Mouse (Mus musculus) megakaryocyte, adult 5-6 weeks (primary cell): Measurements from ENCODE around the gene E130308A19Rik. TPM values are rescaled to one million over a fixed set of nuclear protein-coding genes. Genes with fewer than 3 reads are reported as not detected.

Experiments
- ATAC-seq: 2 replicates; pipeline ENCODE4 v1.8.0; 2016; ENCODE audit warnings: mild to moderate bottlenecking, inconsistent platforms; ENCODE audit not compliant: poor library complexity, severe bottlenecking
- total RNA-seq, 2 experiments: library from RNA; stranded (forward) in 1 of 2; stranded (reverse) in 1 of 2; fragments of 153-499, 151-499 nt in 1 of 2; fragments of 221-1000, 200-1000 nt in 1 of 2; gene quantifications; 2 replicates each; pipeline versions ENCODE4 v1.2.3 to v1.2.4; 2015 to 2017

The E130308A19Rik gene
- total RNA-seq (2015) (3.6 and 4.6 TPM in 2 replicates), total RNA-seq (2017) (1.9 and 2.0 TPM in 2 replicates)

DNA sequence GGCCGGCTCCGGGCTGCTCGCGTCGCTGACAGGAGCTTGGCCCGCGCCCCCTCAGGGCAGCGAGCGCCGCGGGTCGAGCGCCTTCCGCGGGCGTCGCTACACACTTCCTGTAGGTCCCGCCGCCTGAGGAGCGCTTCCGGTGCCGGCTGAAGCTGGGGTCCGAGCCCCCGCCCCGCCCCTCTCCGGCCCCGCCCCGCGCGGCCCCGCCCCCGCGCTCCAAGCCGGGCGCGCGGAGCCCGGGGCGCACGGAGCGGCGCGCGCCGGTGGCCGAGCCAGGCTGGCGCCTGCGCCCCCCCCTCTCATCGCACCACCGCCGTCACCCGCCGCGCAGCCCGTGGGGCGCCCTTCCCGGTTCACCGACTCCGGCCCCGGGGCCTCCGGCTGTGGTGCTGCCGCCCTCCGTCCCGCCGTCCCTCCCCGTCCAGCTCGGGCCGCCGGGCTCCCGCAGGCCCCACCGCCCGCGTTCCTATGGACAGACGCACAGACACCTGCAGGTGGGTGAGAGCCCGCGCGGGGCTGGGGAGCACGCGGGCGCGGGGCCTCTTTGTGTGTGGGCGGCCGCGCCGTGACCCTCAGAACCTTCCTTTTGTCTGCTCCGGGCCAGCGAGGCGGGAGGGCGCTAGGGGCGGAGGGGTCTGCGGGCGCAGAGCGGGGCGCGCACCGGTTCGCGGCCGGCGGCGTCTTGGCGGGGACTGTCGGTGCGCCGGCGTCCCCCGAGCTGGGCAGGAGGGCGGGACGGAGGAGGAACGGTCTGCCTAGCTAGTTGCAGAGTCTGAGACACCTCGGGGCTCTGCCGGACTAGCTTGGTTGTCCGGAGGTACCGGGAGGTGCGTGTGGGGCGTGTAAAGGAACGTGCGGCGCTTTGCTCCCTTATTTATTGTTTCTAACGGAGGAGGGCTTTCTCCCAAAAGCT is at the start of gene E130308A19Rik:
TSS of gene E130308A19Rik (plus strand) at position 214 of the 913 bp plus-strand sequence.
- ATAC-seq = peak; percentile 96

DNA sequence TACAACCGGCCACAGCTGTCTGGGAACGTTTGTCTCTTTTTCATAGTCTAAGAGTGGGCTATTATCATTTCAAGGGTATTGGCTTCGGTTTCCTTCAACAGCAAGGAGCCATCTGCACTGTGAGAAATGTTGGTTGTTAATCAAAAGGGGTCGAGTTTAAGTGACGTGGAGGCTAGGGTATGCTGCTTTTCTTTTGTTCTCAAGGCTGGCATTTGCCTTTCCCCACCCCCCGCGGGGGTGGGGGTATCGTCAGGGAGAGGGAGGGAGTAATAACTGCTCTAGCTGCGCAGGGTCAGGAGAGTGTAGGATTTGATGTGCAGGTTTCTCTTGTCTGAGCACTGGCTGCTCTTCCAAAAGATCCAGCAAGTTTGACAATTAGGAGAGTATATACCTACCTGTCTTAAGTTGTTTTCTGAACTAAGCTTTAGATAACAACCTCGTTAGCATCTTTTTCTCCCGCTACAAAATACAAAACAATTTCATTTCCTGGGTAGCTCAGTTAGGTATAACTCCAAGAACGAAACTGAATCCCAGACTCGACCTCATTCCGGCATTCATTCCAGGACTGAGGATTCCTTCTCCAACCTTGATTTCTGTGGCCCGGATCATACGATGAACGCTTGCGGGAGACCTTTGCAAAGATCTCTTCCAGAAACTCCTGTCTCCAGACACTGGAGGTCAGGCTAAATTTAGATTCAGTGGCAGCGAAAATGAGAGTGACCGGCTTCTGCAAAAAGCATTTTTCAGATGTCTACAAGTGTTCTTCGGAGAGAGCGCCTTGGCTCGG is 45.3 kb upstream of the E130308A19Rik start:
- no peak; the same call in 1 of the 2 replicates for ATAC-seq

DNA sequence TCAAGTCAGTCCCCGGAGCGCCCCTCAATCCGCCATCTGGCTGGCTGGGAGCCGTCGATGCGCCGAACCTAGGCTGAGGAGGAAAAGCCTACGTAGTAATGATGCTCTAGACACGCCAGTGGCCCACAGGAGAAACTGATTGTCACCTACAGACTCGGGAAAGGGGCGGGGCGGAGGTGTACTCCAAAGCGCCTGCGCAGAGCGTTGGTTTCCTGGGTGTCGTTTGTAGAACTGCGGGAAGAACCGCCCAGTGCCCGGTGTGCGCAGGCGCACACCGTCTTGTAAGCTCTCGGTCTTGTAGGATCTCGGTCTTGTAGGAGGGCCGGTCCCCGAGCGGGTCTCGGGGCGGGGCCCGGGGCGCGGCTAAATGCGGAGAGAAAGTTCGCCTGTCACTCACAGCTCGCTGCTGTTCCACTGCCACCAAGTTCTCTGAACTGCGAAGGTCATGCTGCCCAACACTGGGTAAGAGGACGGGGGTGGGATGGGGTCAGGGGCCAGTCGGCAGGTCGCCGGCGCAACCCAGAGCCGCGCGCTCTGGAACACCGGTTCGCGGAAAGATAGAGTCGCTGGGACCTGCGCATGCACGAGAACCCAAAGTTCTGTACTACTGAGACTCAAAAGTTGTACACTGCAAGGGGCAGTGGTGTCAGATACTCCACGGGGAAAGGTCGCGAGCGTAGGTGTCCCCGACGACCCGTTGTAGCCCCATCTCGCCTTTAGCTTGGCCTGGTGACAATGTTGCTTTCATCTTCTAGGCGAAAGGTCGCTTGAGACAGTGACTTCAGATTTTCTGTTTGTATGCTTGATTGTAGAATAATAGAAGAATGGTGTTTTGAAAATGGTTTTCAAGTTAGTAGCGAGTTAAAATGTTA is 44.5 kb upstream of the E130308A19Rik start, which contains the start of gene Hsdl2:
TSS of gene Hsdl2 (plus strand) at position 250 of the 872 bp plus-strand sequence.
- peak; percentile 93 for ATAC-seq

DNA sequence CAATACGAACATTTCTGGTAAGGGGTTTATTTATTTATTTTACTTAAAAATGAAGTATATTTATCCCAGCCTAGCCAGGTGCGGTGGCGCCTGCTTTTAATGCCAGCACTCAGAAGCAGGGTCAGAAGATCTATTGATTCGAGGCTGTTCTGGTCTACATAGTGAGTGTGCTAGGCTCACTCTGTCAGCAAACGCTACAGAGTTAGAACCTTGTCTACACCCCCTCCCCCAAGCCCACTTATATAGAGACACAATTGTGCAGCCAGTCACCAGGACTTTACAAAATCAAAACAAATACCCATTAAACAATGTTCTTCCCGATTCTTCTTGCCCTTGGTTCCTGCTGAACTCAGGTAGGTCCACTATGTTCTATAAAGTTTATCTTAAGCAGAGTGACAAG is 43.8 kb upstream of the E130308A19Rik start:
- ATAC-seq = no peak

DNA sequence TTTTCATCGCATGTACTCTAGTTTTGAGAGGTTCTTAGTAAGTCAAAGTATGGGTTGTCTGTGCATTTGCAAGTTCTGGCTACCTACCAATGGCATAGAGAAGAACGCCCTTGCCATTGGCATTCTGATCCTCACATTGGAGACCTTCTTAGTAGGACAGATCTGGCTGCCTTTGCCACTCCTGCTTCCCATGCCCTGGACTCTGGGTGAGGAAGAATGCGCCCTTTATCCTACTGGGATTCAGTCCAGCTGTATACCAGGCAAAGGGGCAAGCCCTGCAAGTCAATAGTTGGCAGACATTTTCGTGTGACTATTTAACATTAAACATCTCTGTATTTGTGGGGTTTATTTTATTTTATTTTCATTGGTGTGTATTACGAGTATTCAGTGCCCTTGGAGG is 40.9 kb upstream of the E130308A19Rik start:
- no peak for ATAC-seq

DNA sequence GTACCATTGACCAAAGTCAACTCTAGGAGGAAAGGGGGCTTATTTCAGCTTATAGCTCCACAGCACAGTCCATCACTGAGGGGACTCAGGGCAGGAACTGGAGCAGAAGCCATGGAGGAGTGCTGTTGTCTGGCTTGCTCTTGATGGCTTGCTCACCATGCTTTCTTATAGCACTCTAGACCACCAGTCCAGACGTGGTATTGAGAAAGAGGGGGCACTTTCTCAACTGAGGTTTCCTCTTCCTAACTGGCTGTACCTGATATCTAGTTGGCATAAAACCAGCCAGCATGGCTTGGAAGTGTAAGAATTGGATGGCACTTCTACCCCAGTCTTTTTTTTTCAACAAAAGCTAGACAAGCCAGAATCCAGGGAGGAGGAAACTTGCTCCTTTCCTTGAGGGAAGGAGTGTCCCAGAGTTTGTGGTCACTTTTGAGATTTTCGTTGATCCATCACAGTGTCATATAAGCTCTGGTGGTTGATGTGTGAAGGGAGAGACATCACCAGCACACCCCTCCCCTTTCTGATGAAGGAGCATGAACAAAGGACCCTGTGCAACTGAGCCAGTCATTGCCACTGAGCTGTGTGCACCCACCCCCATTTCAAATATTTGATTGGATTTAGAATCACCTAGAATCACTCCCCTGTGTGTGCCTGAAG is 38.7 kb upstream of the E130308A19Rik start:
- ATAC-seq = 0 out of 2 replicates have a peak, but pooled peaks have one; percentile 24

DNA sequence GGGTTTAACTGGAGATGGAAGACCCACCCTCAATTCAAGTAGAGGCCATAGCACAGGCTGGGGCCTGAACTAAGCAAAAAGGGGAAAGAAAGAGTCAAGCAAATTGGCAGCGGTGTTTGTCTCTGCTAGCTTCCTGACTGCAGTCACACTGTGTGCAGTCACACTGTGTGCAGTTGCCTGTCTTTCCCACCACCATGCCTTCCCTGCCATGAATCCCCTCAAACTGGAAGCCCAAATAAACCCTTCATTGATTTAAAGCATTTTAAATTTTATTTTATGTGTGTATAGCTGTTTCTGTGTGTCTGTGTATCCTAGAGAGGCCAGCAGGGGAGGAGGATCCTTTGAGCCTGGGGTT is 38.2 kb upstream of the E130308A19Rik start:
- ATAC-seq = no peak

DNA sequence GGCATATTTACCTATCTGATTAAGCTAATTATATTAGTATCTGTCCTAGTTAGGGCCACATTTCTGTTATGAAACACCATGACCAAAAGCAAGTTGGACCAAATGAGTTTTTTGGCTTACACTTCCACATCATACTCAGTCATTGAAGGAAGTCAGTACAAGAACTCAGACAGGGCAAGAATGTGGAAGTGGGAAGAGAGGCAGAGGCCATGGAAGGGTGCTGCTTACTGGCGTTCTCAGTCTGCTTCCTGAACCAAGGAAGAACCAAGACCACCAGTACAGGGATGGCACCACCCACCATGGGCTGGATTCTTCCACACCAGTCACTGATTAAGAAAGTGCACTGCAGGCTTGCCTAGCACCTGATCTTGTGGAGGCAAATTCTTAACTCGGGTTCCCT is 31.4 kb upstream of the E130308A19Rik start:
- peak; percentile 66 for ATAC-seq

DNA sequence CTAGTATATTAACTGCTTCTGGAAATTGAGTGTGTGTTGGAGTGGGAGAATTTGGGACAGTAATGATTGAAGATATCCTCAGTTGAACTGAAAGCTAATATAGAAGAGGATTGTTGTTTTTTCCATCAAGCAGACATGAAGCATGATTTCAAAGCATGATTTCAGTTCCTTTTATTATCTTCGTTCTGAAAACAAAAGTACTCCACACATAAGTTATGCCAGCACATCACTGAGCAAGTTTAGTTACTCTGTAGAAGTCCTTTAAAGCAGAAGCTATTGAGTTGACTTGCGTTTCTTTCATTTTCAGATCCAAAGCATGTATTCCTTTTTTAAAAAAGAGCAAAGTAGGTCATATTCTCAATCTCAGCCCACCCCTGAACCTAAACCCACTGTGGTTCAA is 29.5 kb upstream of the E130308A19Rik start:
- ATAC-seq = peak; percentile 42

DNA sequence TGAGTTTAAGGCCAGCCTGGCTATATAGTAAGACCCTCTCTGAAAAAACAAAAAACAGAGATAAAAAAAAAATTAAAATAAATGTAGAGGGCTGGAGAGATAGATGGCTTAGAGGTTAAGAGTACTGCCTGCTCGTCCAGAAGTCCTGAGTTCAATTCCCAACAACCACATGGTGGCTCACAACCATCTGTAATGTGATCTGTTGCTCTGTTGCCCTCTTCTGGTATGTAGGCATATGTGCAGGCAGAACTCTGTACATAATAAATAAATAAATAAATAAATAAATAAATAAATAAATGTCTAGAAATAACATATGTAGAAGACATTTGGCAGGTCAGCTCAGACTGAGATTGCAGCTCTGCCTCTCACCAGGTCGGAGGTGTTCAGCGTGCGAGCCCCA is 23.3 kb upstream of the E130308A19Rik start:
- no peak for ATAC-seq

DNA sequence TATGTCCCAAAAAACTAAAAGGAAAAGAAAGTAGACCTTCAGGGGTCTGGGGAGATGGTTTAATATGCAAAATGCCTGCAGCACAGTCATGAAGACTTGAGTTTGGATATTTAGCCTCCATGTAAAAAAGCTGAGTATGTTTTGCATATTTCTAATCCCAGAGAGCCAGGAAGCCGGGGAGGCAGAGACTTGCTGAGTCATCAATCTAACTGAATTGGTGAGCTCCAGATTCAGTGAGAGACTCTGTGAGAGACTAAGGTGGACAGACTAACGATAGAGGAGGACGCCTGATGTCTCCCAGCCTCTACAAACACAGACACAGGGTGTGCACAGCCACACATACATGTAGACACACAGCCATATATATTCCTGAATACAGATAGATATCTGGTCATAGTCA is 21.1 kb upstream of the E130308A19Rik start:
- no peak for ATAC-seq

DNA sequence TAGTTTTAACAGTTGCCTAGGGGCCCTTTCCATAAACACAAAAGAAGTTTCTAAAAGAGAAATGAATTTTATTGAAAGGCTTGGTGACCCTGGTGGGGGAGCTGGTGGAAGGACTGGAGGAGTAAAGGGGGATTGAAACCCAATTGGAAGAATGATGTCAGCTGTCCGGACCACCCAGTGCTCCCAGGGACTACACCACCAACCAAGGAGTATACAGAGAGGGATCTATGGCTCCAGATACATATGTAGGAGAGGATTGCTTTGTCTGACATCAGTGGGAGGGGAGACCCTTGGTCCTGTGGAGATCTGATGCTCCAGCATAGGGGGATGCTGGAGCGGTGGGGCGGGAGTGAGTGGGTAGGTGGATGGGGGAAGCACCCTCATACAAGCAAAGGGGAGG is 20.5 kb upstream of the E130308A19Rik start:
- no peak for ATAC-seq

DNA sequence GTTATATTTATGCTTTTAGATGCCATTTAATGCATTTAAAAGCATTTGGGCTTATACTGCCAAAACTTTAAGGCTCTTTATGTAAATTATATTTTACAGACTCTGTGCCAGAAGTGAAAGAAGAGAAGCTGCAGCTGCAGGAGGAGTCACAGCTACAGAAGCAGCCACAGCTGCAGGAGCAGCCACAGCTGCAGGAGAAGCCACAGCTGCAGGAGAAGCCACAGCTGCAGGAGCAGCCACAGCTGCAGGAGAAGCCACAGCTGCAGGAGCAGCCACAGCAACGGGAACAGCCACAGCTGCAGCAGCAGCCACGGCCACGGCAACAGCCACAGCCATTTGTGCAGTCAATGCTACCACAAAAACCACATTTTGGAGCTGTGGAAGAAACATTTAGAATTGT is 15.6 kb upstream of the E130308A19Rik start:
- ATAC-seq = no peak

DNA sequence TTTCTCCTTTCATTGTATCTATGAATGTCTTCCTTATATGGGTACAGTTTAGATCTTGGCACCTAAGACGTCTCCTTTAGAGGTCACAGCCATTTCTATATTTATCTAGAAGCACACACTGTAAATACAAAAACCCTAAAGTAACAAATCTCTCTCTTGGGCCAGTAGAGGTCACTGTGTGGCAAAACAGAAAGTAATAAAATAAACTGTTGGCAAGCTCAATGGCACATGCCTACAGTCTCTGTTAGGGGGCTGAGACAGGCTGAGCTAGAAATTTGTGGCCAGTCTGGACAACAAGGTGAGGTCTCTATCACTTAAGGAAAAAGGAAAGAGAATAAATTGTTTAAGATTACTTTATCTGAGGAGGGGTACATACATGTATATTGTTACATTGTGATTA is 11.0 kb upstream of the E130308A19Rik start:
- peak; percentile 54; the same call in 1 of the 2 replicates for ATAC-seq

DNA sequence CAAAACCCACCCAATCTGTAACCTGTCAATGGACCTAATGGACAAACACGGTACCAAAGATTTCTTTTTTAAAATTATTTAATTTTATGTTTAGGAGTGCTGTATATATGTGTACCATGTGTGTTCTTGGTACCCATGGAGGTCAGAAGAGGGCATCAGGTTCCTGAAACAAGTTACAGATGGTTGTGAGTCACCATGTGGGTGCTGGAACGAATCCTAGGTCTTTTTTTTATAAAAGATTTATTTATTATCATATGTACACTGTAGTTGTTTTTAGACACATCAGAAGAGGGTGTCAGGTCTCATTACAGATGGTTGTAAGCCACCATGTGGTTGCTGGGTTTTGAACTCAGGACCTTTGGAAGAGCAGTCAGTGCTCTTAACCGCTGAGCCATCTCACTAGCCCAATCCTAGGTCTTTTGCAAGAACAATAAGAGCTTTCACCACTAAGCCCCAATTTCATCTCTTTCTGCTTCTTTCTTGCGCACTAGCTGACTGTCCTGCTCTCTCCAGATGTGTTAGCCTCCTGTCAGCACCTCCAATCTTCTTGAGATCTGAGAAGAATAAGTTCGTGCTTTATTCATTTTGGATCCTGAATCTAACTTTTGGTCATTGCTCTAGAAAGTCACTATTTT is 6.3 kb upstream of the E130308A19Rik start:
- ATAC-seq = no peak

DNA sequence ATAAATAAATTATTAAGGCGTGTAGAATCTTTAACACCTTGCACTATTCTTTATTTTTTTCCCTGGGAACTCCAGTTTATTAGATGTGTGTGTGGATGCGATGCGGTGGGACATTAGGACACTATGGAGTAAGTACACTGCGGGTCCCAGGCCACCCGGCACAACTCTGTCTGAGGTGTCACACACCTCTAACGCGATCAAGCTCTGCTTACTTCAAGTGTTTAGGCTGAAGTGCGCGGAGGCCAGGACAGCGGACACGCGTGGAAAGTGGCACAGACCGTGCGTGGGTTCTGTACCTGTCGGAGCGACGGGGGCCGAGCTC is 374 bp upstream of the E130308A19Rik start:
- no peak for ATAC-seq

DNA sequence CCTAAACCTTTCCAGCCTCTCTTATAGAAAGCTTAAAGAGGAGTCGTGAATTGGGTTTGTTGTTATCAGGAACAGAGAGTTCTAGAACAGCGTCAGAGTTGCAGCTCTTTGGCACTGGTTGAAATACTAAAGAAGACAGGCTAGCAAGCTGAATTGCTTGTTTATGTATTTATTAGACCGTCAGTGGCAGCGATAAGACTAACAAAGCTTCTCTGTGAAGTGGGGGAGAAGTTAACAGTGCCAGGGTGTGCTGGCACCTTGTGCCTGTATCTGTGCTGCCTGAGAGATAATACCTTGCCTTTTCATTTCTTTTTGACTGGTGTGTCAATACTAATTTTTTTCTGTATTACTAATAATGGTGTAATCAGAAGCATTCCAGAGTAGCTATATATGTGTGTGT is 2.2 kb downstream of the E130308A19Rik start:
- ATAC-seq = no peak

DNA sequence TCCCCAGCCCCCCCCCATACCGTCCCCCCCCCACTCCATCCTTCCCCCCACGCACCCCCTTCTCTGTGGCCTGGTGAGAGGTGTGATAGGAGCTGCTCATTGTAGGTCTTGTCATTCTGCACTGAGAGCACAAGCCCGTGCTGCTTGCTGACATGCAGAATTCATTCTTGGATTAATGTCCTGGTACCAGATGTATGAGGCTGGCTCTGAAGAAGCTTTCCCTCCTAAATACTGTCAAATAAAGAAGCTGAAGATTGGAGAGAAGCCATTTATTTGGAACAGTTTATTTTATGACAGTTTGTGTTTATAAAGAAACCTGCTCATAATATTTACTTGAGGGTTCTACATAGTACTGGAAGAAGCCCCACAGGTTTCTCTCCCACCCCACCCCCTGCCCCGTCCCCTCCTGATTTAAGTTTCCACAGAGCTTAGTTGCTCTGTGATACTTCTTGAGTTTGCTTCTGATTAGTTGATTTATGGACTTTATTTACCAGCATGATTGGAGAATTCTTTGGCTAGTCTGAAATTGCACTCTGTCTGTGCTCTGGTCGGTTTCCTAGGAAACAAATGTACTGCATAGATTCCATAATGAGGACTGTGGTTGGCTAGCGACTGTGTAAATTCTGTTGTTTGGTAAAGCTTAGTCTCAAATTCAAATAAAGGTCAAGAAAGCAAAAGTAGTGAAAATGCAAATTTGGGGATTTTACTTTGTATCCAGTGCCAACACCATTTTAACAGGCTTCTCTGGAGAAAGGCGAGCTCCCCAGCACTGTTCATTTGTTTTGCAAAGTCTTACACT is 3.3 kb downstream of the E130308A19Rik start:
- no peak for ATAC-seq

DNA sequence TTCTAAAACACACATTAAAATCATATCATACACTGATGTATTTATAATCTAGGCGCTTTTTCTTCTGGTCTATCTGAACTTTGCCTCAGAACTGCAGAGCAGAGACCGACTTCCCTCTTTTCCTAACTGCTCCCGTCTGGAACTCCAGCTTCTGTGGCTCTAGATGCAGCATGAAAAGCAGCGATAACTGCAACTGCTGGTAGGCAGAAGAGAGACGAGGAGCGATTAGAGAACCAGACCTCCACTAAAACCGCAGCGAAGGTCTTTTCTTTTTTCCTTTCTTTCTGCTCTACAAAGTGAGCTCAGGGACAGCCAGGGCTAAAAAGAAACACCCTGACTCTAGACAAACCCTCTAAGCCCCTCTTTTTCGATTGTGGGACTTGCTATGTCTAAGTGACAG is 4.1 kb downstream of the E130308A19Rik start:
- ATAC-seq = no peak
